Mouse (Mus musculus): ENCODE measurements around the gene Dap3.

GRCm38 (mm10) chr3:88975012-88975411 lies 24.0 kb upstream of the Dap3 start:
- TF ChIP-seq EP300 (IDR thresholded peaks at IDR 0.05; ENCODE audit: low read depth) (no peak), CTCF (IDR thresholded peaks at IDR 0.05; ENCODE audit: low read depth) (no peak)

Data from liver, embryonic 14.5 days (tissue).